Mouse (Mus musculus) spleen, adult 2 months (tissue): Measurements from ENCODE around the gene Ajm1.

Experiments used
- CTCF ChIP-seq: fragments of 200-500 bp; IDR thresholded peaks from 2 replicates; pipeline ENCODE4 v1.5.1; 2011; ENCODE audit warnings: mild to moderate bottlenecking, inconsistent platforms; ENCODE audit not compliant: insufficient read depth, insufficient read length, insufficient replicate concordance; ENCODE audit errors: extremely low read depth
- POLR2A ChIP-seq: fragments of 200-500 bp; IDR thresholded peaks from 2 replicates; pipeline ENCODE4 v1.6.1; 2011; ENCODE audit warnings: low read depth, low read length, inconsistent platforms

DNA sequence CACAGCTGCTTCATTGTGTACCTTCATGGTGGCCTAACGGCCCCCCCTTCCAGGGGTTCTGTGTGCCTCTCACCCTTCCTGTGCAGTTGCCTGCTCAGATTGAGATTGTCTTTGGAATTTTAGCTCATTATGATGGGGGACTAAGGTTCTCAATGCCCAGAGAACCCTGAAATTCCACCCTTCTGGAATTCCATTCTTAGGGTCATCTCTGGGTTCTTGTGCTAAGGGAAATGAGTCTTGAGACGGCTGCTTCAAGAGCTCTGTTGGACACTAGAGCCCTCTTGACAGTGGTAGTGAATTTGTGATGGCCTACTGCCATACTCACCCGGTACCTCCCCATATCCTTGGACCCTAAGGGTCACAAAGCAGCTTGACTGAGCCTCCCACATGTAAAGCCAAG is 36.0 kb upstream of the Ajm1 start, which contains the start of gene Ccdc183:
- TF ChIP-seq CTCF (no peak), POLR2A (no peak)
